Comparison of ENCODE assay signal across 7 mouse cellular contexts in genomic region chr11:85139581-85140540, GRCm38 (mm10). TPM values are rescaled to one million over a fixed set of nuclear protein-coding genes. Genes with fewer than 3 reads are reported as not detected.
A peak's percentile ranks its signal among the peaks of the same experiment; 100 is the strongest.
DNase-seq lines count a peak whose midpoint lies in the region; ATAC-seq lines count a peak whose summit lies in the region.

Gene Usp32 (minus strand): TSS chr11:85140161.

- no peaks in the 10 kb centered on the region for H3K36me3 ChIP-seq in embryonic facial prominence, embryonic 11.5 days (replicated peaks; ENCODE audit: control insufficient read depth, insufficient read depth, low read depth, low read length)
- H3K36me3 ChIP-seq in limb, embryonic 11.5 days (ENCODE audit: control insufficient read depth, insufficient read depth, low read length) = no peaks in the 10 kb centered on the region
- H3K36me3 ChIP-seq in midbrain, embryonic 14.5 days (ENCODE audit: control insufficient read depth, insufficient read depth, low read length) = no peaks in the 10 kb centered on the region

- H3K4me1 ChIP-seq in embryonic facial prominence, embryonic 11.5 days (ENCODE audit: control insufficient read depth, insufficient read depth, low read length) = no peaks in the 10 kb centered on the region
- H3K4me1 ChIP-seq in limb, embryonic 11.5 days (ENCODE audit: control insufficient read depth, insufficient read depth, low read length) = peaks cover 2% of the 10 kb centered on the region; the same call in 1 of the 2 replicates
- H3K4me1 ChIP-seq in midbrain, embryonic 14.5 days (ENCODE audit: control insufficient read depth, insufficient read depth, low read length) = peaks cover 13% of the 10 kb centered on the region

- no peaks in the 10 kb centered on the region for H3K9me3 ChIP-seq in embryonic facial prominence, embryonic 11.5 days (replicated peaks; ENCODE audit: control insufficient read depth, low read length)
- H3K9me3 ChIP-seq in limb, embryonic 11.5 days (ENCODE audit: control insufficient read depth, low read length) = no peaks in the 10 kb centered on the region
- H3K9me3 ChIP-seq in midbrain, embryonic 14.5 days (ENCODE audit: control insufficient read depth, low read length) = no peaks in the 10 kb centered on the region

- under 1% methylated on average over 68 of the region's 94 CpGs for WGBS in embryonic facial prominence, embryonic 11.5 days
- WGBS in limb, embryonic 11.5 days = under 1% methylated on average over 85 of the region's 94 CpGs
- under 1% methylated on average over 90 of the region's 94 CpGs for WGBS in midbrain, embryonic 14.5 days

- ATAC-seq in embryonic facial prominence, embryonic 11.5 days (replicated peaks; ENCODE audit: insufficient number of reproducible peaks, low FRiP score, low TSS enrichment, low read depth) = peak; percentile 96
- peak; percentile 97 for ATAC-seq in granulocyte monocyte progenitor cell, adult 5-6 weeks (replicated peaks; ENCODE audit: poor library complexity, severe bottlenecking)
- peak; percentile 98 for ATAC-seq in limb, embryonic 11.5 days (ENCODE audit: insufficient number of reproducible peaks, low FRiP score, low TSS enrichment, low read depth)
- ATAC-seq in midbrain, embryonic 14.5 days (ENCODE audit: low FRiP score, low TSS enrichment) = peak; percentile 98

- peak within 1 kb of the TSS; percentile 72 for H3K4me3 ChIP-seq in embryonic facial prominence, embryonic 11.5 days (ENCODE audit: low read depth, low read length)
- H3K4me3 ChIP-seq in limb, embryonic 11.5 days (ENCODE audit: low read depth, low read length) = peak within 1 kb of the TSS; percentile 69
- H3K4me3 ChIP-seq in midbrain, embryonic 14.5 days (replicated peaks; ENCODE audit: low read depth, low read length) = peak within 1 kb of the TSS; percentile 85

- peak within 1 kb of the TSS; percentile 82 for H3K9ac ChIP-seq in embryonic facial prominence, embryonic 11.5 days (replicated peaks; ENCODE audit: low read length)
- peak within 1 kb of the TSS; percentile 72 for H3K9ac ChIP-seq in limb, embryonic 11.5 days (ENCODE audit: low read length)
- peak within 1 kb of the TSS; percentile 84 for H3K9ac ChIP-seq in midbrain, embryonic 14.5 days (replicated peaks; ENCODE audit: low read length)

- peak within 1 kb of the TSS; percentile 67 for H3K4me2 ChIP-seq in embryonic facial prominence, embryonic 11.5 days (ENCODE audit: low read depth, low read length)
- peak within 1 kb of the TSS; percentile 62 for H3K4me2 ChIP-seq in limb, embryonic 11.5 days (ENCODE audit: low read depth, severe bottlenecking)
- peak within 1 kb of the TSS; percentile 75 for H3K4me2 ChIP-seq in midbrain, embryonic 14.5 days (ENCODE audit: low read length)

- H3K27ac ChIP-seq in embryonic facial prominence, embryonic 11.5 days (replicated peaks; ENCODE audit: low read depth, low read length) = peak within 1 kb of the TSS; percentile 71
- peak within 1 kb of the TSS; percentile 45; the same call in 1 of the 2 replicates for H3K27ac ChIP-seq in limb, embryonic 11.5 days (replicated peaks; ENCODE audit: low read depth, low read length)
- H3K27ac ChIP-seq in midbrain, embryonic 14.5 days (replicated peaks; ENCODE audit: low read depth, low read length) = peak within 1 kb of the TSS; percentile 92

- peak; percentile 98 for DNase-seq in adrenal gland, postnatal 14 days
- peak; percentile 98 for DNase-seq in embryonic facial prominence, embryonic 11.5 days (ENCODE audit: low spot score)
- DNase-seq in kidney, adult 18-20 months = peak; percentile 95
- peak; percentile 95 for DNase-seq in limb, embryonic 11.5 days (ENCODE audit: low spot score)
- DNase-seq in midbrain, embryonic 14.5 days = peak; percentile 99
- DNase-seq in spleen, adult 18-20 months = peak; percentile 91 to 94

- no peaks in the 10 kb centered on the region for H3K27me3 ChIP-seq in embryonic facial prominence, embryonic 11.5 days (ENCODE audit: control insufficient read depth, insufficient read depth, low read length)
- H3K27me3 ChIP-seq in limb, embryonic 11.5 days (ENCODE audit: control insufficient read depth, insufficient read depth, low read length) = no peaks in the 10 kb centered on the region
- no peaks in the 10 kb centered on the region for H3K27me3 ChIP-seq in midbrain, embryonic 14.5 days (ENCODE audit: control insufficient read depth, insufficient read depth, low read length)

RNA-seq across cellular contexts. Expression of gene Usp32, which starts in this region (rescaled TPM):
- 29.1 and 37.5 TPM in 2 replicates for total RNA-seq in adrenal gland, postnatal 14 days (2021)
- polyA plus RNA-seq in embryonic facial prominence, embryonic 11.5 days (2014; fragmentation: Nextera tagmentation; extraction: Ambion mirVana) = 5.7 and 6.1 TPM in 2 replicates
- 12.2 and 13.6 TPM in 2 replicates for total RNA-seq in granulocyte monocyte progenitor cell, adult 5-6 weeks (2014; fragmentation: Nextera tagmentation)
- 7.6 and 12.2 TPM in 2 replicates for total RNA-seq in granulocyte monocyte progenitor cell, adult 5-6 weeks (2017)
- polyA plus RNA-seq in limb, embryonic 11.5 days (2014; fragmentation: Nextera tagmentation; extraction: Ambion mirVana) = 4.1 and 4.6 TPM in 2 replicates
- polyA plus RNA-seq in midbrain, embryonic 14.5 days (2014; fragmentation: Nextera tagmentation; extraction: Ambion mirVana) = 17.9 and 19.9 TPM in 2 replicates

Comparison
In these comparisons a context has a peak if more than half of its experiments do, and no peak if none do; other contexts are left out.
1. Peak in every context shown above with its lines: DNase-seq, ATAC-seq, H3K4me3 ChIP-seq and H3K27ac ChIP-seq.